Mouse (Mus musculus) gastrocnemius, adult 8-10 months (tissue): ENCODE data around the gene Pde11a. TPM values are rescaled to one million over a fixed set of nuclear protein-coding genes. Genes with fewer than 3 reads are reported as not detected.
A peak's percentile ranks its signal among the peaks of the same experiment; 100 is the strongest.

Experiments
- DNase-seq, 2 experiments: peaks; one replicate each; pipeline ENCODE4 v3.0.0; 2022; ENCODE audit warnings: low spot score in 2 of 2
- total RNA-seq, 4 experiments: library from RNA; stranded (reverse); gene quantifications; 2 replicates each; pipeline ENCODE4 v1.2.4; 2022

Gene Pde11a
- total RNA-seq, 4 experiments from 2014 or later, result 0.07 to 0.18 (median 0.13) TPM; not detected in 1

DNA sequence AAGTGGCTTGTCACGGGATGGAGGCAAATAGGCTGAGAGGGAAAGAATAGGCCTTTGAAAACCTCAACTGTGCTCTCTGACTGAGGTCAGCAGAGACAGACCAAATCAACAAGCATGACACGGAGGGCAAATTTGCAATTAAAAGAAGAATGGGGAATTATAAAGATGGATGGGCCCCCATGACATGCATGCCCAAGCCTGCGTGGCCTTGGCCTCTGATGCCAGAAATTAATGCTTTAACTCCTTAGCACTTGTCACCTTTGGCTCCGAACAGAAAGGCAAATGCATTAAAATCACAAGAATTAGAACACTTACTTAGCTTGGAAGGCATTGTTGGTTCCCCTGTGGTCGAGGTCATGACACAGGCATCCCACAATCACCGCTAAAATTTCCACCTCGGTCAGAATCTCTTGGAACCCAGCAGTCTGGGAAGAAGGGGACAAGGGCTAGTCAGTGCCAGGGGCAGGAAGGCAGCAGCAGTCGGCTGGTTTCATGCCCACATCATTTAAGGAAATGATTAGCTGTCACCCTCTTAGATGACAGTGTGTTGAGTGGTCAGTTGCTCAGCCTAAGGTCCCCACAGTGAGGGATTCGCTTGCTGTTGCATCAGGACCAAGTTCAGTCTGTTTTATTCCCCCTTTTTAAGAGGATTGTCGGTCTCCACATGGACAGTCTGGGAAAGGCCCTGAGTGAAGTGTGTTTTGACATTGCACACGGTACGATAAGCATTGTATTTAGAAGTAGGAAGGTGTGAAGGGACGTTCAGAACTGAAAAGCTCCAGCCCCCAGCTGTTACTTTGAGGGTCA lies 279.7 kb downstream of the Pde11a start:
- no peak for DNase-seq

DNA sequence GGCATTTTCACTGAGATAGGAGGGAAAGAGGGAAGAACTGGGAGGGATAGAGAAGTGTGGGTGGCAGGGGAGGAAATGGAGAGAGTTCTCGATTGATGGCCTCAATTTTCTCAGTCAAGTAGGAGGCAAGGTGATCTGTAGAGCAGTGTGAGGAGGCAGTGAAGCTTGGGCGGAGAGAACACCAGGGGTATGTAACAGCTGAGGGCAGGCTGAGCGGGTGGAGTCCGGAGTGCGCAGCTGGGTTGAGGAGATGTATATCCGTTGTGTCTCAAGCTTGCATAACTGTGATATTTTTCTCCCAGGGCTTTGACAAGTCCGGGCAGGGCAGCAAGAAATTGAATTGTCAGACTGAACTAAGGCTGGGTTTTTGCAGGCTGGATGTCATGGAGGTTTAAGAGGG lies 281.0 kb downstream of the Pde11a start:
- DNase-seq, result no peak

DNA sequence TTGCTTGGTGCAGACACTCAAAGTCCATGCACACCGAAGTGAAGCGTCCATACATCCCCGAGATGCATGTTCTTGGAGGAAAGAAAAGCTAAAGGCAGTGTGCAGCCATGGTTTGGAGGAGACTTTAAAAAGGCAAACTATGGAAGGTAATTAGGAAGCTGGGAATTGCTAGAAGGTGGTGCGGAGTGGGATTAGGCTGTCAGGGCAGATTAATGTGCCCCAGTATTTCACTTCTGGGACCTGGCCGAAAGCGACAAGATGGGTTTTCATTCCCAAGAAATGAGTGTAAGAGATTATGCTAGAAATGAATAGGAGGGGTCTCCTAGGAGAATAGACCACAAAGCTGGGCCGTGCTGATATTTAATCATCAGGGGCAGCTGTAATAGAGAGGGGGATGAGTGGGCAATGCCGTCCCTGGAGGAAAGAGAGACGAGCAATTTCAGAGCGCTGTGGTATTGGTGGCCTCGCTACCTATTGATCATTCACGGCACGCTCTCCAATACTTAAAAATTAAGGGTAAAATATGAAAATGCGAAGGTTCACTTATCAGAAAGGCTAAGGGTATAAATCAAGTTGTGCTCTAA lies 284.7 kb downstream of the Pde11a start:
- DNase-seq, result no peak

DNA sequence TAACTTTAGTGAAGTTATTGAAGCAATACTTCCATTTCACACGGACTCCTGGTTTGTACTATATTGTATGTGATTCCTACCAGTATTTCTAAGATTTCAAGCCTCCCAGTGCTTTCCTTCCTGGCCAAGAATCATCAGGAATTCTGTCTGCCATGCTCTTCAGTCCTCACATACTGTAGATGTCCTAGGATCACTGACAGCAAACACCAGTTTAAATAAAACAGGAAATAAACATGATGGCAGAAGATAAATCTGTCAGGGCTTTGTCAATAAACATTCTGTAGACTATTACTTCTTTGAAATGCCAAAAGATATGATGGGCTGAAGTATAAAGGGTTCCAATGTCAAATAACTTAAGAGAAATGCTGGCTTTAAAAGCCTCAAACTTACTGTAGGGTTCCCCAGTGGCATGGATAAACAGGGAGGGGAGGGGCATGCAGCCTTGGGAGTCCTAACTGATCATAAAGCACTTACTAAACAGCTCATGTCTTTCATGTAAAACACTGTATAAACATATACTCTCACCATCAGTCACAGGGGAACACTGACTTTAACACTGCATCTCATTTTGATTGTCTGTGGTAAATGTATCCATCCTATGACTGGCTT lies 285.6 kb downstream of the Pde11a start:
- no peak for DNase-seq

DNA sequence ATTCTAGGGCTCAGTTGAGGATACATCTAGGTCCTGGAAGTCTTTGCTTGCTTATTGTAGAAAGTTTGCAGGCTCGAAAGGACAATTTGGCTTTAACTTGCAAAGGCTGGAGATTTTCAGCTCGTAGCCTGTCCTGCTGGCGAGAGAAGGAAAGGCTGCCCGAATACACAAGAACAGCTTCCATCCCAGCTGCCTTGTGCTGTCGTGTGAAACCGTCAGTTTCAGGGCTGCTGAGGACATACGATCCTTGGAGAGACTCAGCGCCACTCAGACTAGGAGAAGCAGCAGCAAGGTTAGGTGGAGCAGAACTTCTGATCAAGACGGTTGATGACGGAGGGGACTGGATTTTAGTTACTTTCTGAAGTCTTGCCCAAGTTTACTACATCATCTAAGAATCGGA lies 287.2 kb downstream of the Pde11a start:
- no peak for DNase-seq

DNA sequence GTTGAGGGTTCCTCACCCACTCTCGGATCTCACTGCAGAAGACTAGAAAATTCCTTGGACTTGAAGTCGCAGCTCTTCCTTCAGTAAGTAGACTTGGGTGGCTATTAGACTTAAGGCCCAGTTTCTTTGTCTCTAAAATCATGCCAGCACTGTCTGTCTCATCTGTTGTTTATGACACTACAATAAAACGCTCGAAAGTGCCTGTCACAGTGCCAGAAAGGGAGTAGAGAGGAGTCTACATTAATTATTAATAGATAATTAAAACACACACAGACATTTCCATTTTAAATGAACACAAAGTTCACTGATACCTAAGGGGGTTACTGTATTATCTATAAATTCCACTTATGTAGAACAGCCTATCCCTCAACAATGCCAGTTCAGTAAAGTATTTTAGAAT lies 287.7 kb downstream of the Pde11a start:
- no peak for DNase-seq

DNA sequence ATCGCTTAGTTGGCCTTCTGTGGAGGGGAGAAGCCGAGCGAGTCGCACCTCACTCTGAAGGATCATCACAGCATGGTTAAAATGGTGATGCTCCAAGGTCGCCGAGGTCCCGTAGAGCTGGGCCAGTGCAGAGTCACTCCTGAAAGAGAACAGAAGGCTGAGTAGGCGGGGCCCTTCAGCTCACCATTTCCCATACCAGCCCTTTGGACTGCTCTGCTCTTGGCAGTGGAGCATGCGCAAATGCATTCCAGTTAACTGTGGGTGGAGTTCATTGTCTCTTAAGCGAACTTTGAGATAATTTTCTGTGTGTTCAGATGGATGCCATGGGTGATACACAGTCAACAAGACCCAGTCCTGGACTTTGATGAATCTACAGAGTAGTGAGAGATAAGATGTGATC lies 288.5 kb downstream of the Pde11a start:
- DNase-seq, result no peak

DNA sequence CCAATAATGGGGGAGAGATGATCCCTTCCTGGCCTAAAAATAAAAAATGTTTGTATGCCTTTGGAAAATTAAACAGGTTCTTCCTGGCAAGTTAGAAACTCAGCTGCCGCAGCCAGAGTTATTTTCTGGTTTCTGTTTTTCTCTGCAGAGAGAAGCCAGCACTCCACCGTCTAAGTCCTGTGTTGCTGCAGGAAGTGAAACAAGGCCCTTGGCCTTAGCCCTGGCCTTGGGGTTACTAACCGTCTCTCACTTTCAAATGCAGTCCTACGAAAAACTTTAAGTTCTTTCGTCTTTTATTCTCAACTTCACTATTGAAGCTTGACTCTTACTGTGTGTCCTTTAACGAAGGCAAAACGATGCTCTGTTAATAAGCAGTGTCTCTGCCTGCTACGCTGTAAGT lies 289.0 kb downstream of the Pde11a start:
- no peak for DNase-seq

DNA sequence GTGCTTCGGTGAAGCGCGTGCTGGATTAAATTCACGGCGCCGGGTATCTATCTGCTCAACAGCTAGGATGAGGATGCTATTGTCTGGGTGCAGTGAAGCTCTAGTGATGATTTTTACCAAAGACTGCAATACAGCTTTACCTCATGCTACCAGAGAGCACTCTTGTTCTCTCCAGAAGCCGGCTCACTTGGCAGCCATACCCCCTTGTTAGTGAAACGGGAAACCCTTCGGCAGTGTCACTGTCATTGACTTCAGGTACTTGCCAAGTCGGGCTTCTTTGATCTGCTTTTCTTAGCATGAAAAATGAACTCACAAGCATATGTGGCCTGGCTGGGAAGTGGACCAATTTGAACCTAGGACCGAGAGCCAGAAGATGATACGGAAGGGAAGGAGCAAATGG lies 290.8 kb downstream of the Pde11a start:
- no peak for DNase-seq

DNA sequence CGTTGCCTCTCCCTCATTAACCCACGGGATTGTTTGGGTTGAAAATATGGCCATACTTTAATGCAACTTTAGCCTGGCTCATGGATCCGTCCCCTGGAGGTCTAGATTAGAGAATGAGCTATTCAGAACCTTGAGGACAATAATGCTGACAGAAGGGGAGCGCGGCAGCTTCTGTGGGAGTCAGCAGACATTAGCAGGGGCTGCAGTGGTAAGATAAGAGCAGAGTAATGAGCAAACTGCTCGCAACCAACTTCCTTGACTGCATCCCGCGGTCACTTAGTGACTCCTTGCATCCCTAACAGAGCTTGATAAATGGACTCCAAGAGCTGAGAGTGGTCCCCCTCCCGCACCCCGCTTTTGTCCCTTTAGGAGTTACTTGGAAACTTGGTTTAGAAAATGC lies 296.4 kb downstream of the Pde11a start:
- DNase-seq, result no peak

DNA sequence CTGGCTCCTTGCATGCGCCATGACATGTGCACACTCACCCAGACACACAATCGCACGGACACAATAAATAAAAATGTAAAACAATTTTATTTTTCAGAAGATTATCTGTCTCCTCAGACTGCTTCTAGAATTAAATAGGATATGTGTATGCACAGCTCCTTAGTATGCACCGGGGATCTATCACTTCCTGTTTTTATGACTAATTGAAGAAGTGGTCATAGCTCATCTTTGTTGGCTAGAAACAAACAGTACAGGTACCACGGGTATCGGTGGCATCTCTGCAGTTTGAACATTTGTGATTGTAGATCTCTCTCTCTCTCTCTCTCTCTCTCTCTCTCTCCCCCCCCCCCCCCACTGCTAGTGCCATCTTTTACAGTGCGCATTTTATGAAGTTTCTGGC lies 298.5 kb downstream of the Pde11a start:
- no peak for DNase-seq

DNA sequence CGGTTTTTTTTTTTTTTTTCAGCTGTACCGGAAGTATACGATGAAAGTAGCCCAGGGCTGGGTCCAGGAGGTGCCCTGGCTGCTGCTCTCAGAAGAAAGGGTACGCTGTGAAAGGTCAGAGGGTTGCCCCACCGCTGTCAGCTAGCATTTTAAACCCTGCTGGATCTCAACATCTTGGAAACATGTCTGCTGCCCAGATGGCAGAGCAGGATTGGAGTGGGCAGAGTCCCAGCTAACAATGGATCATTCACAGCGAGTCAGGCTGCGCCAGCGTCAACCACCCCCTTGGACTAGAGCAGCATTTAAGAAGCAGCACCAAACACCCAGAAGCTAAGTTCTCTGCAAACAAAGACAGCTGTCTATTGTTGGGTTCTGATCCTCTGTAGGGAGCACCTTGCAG lies 308.5 kb downstream of the Pde11a start:
- DNase-seq, result no peak

DNA sequence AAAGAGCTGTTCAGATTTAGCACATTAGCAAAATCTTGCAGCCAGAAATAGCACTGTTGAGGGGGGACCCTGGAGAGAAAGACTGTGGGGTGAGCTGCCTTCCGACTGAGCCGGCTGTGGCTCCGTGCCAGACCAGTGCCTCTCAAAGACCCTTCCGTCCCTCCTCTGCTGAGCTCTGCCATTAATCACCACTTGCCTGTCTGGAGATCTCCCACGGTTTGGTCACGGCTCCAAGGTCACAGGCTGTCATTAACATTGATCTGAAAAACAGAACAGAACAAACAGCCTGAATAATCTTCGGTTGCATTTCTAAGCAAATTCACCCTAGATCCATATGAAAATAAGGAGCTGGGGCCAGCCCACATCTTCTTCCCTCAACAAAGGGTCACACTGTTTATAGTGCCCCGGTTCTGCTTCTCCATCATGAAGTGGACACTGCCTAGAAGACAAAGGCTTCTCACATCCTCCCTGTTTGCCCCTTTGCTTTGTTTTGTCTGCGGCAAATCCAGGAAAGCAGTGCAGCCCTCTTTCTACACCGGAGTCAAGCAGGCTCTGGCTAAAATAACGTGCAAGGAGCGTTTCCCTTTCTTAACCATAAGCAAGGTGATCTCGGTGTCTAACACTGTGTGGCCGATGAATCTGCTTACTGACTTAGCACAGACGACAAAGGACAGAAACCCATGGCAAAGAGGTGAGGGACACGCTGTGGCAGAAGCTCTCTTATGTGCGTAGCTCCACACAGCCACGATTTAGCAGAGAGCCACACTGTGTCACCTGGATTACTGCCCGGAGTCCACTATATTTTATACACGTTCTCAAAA lies 309.3 kb downstream of the Pde11a start:
- DNase-seq, result no peak

DNA sequence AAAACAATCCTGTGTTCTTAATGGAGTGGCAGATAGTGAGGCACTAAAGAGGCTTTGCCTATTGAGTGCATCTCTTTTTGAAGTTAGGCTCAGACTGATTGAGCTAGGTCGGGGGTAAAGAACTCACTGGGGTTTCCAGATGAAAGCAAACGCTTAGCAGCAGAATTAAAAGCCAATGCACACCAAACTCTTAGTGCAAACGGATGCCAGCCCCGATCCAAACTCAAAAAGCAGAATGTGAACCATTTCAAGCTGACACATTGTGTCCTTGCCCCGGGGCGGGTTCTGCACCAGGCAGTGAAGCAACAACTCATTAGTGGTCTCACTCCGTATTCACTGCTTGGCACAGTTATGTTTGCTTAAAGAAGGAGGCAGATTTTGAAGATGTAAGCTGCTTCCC lies 321.7 kb downstream of the Pde11a start:
- DNase-seq, result no peak

DNA sequence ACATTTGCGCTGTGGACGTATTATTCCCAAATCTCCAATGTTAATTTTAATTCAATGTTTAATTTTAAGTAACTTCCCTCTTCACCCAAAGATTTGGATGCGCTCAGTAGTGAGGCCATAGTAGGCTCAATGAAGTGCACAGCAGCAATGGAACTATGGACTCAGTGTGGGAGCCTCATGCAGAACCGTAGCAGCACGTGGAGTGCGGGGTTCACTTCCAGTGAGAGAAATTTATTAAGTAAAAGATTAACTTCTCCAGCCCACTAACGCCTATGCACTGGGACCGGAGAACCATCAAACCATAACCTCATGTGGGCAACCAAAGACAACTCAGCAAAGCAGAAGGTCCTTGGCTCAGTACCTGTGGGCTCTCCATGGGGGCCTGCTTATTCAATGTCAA lies 322.4 kb downstream of the Pde11a start:
- no peak for DNase-seq

DNA sequence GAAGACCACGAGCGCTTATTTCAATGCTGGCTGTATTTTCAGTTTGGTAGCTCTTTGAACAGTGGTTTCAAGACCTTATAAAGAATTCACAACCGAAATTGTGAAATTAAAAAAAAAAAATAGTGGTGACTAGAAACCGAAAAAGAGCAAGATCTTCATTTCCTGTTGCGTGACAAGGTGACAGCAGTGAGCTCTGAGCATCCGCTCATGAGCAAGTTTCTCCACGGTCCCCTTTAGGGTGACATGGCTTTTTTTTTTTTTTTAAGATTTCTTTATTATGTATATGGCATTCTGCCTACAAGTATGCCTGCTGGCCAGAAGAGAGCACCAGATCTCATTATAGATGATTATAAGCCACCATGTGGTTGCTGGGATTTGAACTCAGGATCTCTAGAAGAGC lies 323.1 kb downstream of the Pde11a start:
- DNase-seq, result no peak

DNA sequence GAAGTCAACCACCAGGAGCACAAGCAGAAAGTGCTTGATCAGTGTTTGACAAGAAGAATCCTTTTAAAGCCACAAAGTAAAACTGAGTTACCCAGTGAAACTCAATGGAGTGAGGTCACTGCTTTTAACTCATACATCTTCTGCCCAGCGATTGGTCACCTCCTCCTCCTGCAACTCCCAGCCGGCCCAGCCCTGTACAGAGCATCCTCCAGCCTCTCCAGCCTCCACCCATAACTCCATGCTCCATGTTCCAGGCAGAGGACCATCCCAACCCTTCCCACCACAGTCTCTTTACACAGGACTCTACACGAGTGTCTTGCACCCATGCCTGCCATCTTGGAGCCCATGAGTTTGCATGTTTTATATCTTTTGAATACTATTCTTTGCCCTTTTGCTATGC lies 323.9 kb downstream of the Pde11a start:
- DNase-seq, result no peak

DNA sequence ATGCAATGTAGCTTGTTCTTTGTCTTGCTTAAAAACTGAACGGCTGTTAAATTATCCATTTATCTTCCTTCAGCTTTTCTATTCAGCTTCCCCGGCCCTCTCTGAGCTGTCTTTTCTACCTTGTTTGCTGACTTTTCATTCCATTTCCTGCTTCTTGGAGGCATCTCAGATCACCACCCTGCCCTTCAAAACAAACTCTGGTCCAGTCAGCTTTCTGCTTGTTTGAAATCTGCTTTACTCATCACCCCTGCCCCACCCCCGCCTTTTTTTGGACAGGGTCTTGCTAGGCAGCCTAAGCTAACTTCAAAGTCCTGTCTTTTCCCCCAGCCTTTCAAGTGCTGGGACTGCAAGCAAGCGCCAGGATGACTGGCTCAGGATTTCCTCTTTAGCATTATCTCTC lies 332.4 kb downstream of the Pde11a start:
- DNase-seq, result no peak

DNA sequence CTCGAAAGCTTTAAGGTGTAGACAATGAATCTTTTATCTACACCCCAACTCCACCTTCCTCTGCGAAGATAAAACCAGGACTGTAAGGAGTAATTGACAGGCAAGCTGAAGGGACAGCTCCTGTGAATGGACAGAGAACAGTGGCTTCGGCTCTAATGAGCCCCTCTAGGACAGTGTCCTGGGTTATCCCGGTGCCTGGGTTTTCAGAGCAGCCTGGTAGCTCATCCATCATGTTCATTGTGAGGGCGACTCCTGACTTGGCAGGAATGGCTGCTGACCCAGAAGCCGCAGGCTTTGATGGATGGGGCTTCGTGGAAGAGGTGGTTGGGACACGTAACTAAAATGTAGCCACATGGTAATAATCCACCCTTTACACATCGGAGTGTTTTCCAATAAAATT lies 335.7 kb downstream of the Pde11a start:
- no peak for DNase-seq

DNA sequence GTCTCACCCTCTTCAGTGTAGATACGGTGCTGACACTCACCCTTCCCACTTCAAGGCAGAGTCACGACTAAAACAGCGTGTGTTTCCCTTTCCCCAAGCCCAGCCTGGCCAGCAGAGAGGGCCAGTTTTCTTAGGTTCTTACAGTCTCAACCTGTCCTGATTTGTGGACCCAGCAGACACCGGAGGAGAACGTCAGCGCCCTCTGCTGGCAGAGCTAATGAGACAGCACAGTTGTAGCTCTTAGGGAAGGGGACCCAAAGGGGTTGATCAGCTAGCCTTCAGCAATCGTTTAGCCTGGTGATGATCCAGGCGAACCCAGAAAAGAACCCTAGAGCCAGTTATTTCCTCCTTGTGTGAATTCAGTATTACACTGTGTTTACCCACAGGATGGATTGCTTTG lies 337.2 kb downstream of the Pde11a start:
- DNase-seq, result peak; percentile 24 to 33

DNA sequence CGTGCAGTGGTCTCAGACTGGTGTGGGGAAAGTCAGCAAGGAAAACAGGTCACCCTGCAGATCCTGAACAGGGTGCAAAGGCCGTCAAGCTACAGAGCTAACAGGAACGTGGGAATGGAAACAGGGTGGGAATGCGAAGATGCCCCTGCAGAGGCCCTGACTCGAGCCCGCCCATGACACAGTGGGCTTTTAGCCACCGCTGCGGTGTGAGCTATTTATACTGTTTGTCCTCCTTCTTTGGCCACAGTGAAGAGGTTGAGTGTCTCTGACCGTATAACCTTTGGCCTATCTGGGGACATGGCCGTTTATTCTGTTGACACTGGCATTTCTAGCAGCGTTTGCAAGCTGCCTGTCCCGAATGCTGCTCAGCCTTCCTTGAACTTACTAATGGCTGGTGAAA lies 338.9 kb downstream of the Pde11a start:
- DNase-seq, result no peak

DNA sequence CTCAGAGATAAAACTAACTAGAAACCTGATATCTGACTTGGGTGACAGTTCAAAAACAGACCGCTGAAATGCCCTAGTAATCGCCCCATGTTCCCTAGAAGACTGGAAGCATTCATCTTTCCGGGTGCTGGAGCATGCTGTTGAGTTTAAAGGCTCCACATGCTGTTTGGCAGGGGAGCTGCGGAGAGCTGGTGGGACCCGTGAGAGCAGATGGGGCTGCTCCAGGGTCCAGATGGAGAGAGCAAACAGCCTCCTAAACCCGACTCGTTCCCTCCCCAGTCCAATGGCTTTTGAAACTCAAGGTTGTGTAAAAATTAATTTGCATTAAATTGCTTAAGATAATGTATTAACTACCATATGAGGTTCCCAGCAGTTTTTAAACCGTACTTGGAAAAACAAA lies 339.9 kb downstream of the Pde11a start:
- no peak for DNase-seq
